Mouse (Mus musculus): ENCODE data around the gene Mthfr.

- TF ChIP-seq CTCF (IDR thresholded peaks at IDR 0.05; ENCODE audit: low read depth) (no peak), EP300 (IDR thresholded peaks at IDR 0.05; ENCODE audit: low read depth) (no peak)
Measured at GRCm38 (mm10) chr4:148087091-148087906, 48.4 kb downstream of the Mthfr start.

All from liver, embryonic 14.5 days (tissue).